Mouse (Mus musculus): ENCODE data around the gene Ahnak. TPM values are rescaled to one million over a fixed set of nuclear protein-coding genes. Genes with fewer than 3 reads are reported as not detected.

Gene Ahnak
- total and polyA plus RNA-seq, 3 experiments = 1.2 to 2.2 TPM; not detected in 1

DNA sequence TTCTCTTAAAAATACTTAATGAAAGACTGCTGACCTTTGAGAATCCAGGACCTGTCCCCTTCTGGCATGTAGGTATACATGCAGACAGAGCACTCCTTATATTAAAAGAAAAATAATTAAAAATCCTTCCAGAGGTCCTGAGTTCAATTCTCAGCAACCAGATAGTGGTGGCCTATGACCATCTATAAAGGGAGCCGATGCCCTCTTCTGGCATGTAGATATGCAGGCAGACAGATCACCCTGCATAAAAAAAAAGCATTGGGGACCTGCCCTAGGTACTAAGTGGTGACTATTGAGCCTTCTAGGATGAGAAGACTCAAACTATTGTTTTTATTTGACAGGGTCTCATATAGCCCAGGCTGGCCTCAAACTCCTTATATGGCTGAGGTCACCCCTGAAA lies 119.5 kb downstream of the Ahnak start:
- no peaks in the 10 kb centered on the region; a peak in 1 of 4 replicates for H3K27me3 ChIP-seq (ENCODE audit: control insufficient read depth in 1 of 2, insufficient read depth in 2 of 2, low read length in 2 of 2)
- H3K4me1 ChIP-seq (ENCODE audit: control insufficient read depth in 1 of 2, insufficient read depth in 2 of 2, low read length in 2 of 2) = peaks cover 0 to 4% of the 10 kb centered on the region in 2 experiments; a peak in 1 of 4 replicates
- peak; percentile 48 for DNase-seq (ENCODE audit: low read depth, low spot score)
- H3K9me3 ChIP-seq (replicated peaks; ENCODE audit: insufficient read depth, low read length) = no peaks in the 10 kb centered on the region
- H3K27ac ChIP-seq (ENCODE audit: control insufficient read depth, low read depth, low read length) = no peak overlapping the region
- H3K36me3 ChIP-seq (ENCODE audit: control insufficient read depth in 1 of 2, insufficient read depth in 2 of 2, low read length in 2 of 2) = no peaks in the 10 kb centered on the region; a peak in 2 of 4 replicates
- no peak overlapping the region for H3K9ac ChIP-seq (ENCODE audit: control insufficient read depth, low read depth, low read length, poor library complexity, severe bottlenecking)
- no peaks in the 10 kb centered on the region for H3K79me2 ChIP-seq (ENCODE audit: control insufficient read depth, insufficient read depth, low read length, poor library complexity)
- no peak overlapping the region for H3K4me3 ChIP-seq (ENCODE audit: control insufficient read depth in 1 of 2, insufficient read depth in 1 of 2, low read depth in 2 of 2, low read length in 2 of 2)
- TF ChIP-seq MYB (IDR thresholded peaks at IDR 0.05; ENCODE audit: low read depth, low read length) (no peak), ZMIZ1 (IDR thresholded peaks at IDR 0.05; ENCODE audit: low read depth, low read length) (no peak), ZNF384 (IDR thresholded peaks at IDR 0.05; ENCODE audit: low read depth, low read length) (peak; percentile 74), HCFC1 (IDR thresholded peaks at IDR 0.05; ENCODE audit: low read depth, low read length) (no peak), RAD21 (IDR thresholded peaks at IDR 0.05; ENCODE audit: low read depth, low read length) (peak; percentile 62), UBTF (IDR thresholded peaks at IDR 0.05; ENCODE audit: borderline replicate concordance, insufficient read depth, low read depth, low read length) (no peak), ZKSCAN1 (IDR thresholded peaks at IDR 0.05; ENCODE audit: low read depth, low read length) (no peak), MYC (IDR thresholded peaks at IDR 0.05; ENCODE audit: low read depth, low read length) (no peak), CTCF (IDR thresholded peaks at IDR 0.05 in 2 of 3, conservative IDR thresholded peaks at IDR 0.05 in 1 of 3; ENCODE audit: control insufficient read depth in 1 of 3, insufficient read depth in 1 of 3, low read depth in 2 of 3, low read length in 3 of 3, poor library complexity in 1 of 3, severe bottlenecking in 1 of 3) (peak in 2 of 3 experiments; percentile 40 to 58; a peak in 5 of 6 replicates), ELF1 (IDR thresholded peaks at IDR 0.05; ENCODE audit: low read depth, low read length) (no peak), USF1 (IDR thresholded peaks at IDR 0.05; ENCODE audit: low read depth, low read length) (no peak), ZC3H11A (IDR thresholded peaks at IDR 0.05; ENCODE audit: low read depth, low read length) (peak; percentile 86), EP300 (IDR thresholded peaks at IDR 0.05; ENCODE audit: low read depth in 1 of 2, low read length in 2 of 2) (no peak), GABPA (IDR thresholded peaks at IDR 0.05; ENCODE audit: low read depth, low read length) (no peak), POLR2AphosphoS2 (IDR thresholded peaks at IDR 0.05; ENCODE audit: low read length) (no peak), CHD2 (IDR thresholded peaks at IDR 0.05; ENCODE audit: low read length) (no peak), GATA1 (IDR thresholded peaks at IDR 0.05; ENCODE audit: low read depth, low read length) (no peak), CHD1 (IDR thresholded peaks at IDR 0.05; ENCODE audit: low read depth, low read length) (no peak), BHLHE40 (IDR thresholded peaks at IDR 0.05; ENCODE audit: borderline replicate concordance, low read depth, low read length) (no peak), POLR2AphosphoS5 (IDR thresholded peaks at IDR 0.05; ENCODE audit: borderline replicate concordance, low read depth, low read length) (no peak), MAFK (IDR thresholded peaks at IDR 0.05; ENCODE audit: borderline replicate concordance, low read depth, low read length) (no peak), RCOR1 (IDR thresholded peaks at IDR 0.05; ENCODE audit: low read depth, low read length) (no peak), SIN3A (IDR thresholded peaks at IDR 0.05; ENCODE audit: low read length) (0 out of 2 replicates have a peak, but pooled peaks have one; percentile 4), TCF12 (IDR thresholded peaks at IDR 0.05; ENCODE audit: low read depth, low read length) (no peak), TAL1 (IDR thresholded peaks at IDR 0.05; ENCODE audit: low read length) (no peak), NELFE (IDR thresholded peaks at IDR 0.05; ENCODE audit: low read depth, low read length) (no peak), MAX (IDR thresholded peaks at IDR 0.05; ENCODE audit: low read length) (no peak), TBP (IDR thresholded peaks at IDR 0.05; ENCODE audit: low read depth, low read length) (no peak), USF2 (IDR thresholded peaks at IDR 0.05; ENCODE audit: borderline replicate concordance in 1 of 2, insufficient read depth in 1 of 2, low read depth in 1 of 2, low read length in 2 of 2) (no peak), SMC3 (IDR thresholded peaks at IDR 0.05; ENCODE audit: low read depth, low read length) (peak; percentile 70)

Measured in MEL (cell line).